Mouse (Mus musculus) spleen, adult 2 months (tissue): Measurements from ENCODE around the gene Lsm14a.

Experiments
- CTCF ChIP-seq: fragments of 200-500 bp; IDR thresholded peaks from 2 replicates; pipeline ENCODE4 v1.5.1; 2011; ENCODE audit warnings: mild to moderate bottlenecking, inconsistent platforms; ENCODE audit not compliant: insufficient read depth, insufficient read length, insufficient replicate concordance; ENCODE audit errors: extremely low read depth
- POLR2A ChIP-seq: fragments of 200-500 bp; IDR thresholded peaks from 2 replicates; pipeline ENCODE4 v1.6.1; 2011; ENCODE audit warnings: low read depth, low read length, inconsistent platforms

GRCm38 (mm10) chr7:34388445-34389276, 4.5 kb downstream of the Lsm14a start:
- TF ChIP-seq POLR2A = peak; percentile 26; the same call in 1 of the 2 replicates
- no peak for TF ChIP-seq CTCF
